Mouse (Mus musculus): ENCODE data around the gene Lztr1. TPM values are rescaled to one million over a fixed set of nuclear protein-coding genes. Genes with fewer than 3 reads are reported as not detected.
A peak's percentile ranks its signal among the peaks of the same experiment; 100 is the strongest.
"Not testable (repeated sequence)": the region's sequence is repeated elsewhere in the genome, so short reads cannot be mapped to it uniquely, and the experiment has no call there.

The Lztr1 gene
- polyA plus RNA-seq, 1 experiment: 295 TPM

- Histone ChIP-seq H3K36me3 (ENCODE audit: control insufficient read depth, insufficient read depth, low read length) (no peaks in the 10 kb centered on the region), H3K4me1 (ENCODE audit: control insufficient read depth, insufficient read depth, low read length) (peaks cover 21% of the 10 kb centered on the region; the same call in 1 of the 2 replicates), H3K27me3 (replicated peaks; ENCODE audit: control insufficient read depth, insufficient read depth, low read length) (no peaks in the 10 kb centered on the region), H3K4me3 (ENCODE audit: insufficient read depth, low read depth, low read length) (no peak overlapping the region), H3K27ac (ENCODE audit: insufficient read depth, low read depth, low read length) (no peak overlapping the region)
- TF ChIP-seq CTCF (conservative IDR thresholded peaks at IDR 0.05; ENCODE audit: insufficient read depth, insufficient read length, low read depth, low read length) (no peak), POLR2A (IDR thresholded peaks at IDR 0.05; ENCODE audit: low read depth, low read length) (peak; percentile 18)
- WGBS: 70% methylated on average over 5 of the region's 5 CpGs
- DNase-seq: peak; percentile 82
These were observed 1.4 kb upstream of the Lztr1 start for GRCm38 (mm10) chr16:17507018-17507552.

- H3K27ac ChIP-seq (ENCODE audit: insufficient read depth, low read depth, low read length): peak overlapping the region; percentile 93; the same call in 1 of the 2 replicates
- WGBS: 12% methylated on average over 3 of the region's 3 CpGs
- not testable (repeated sequence) for DNase-seq; H3K27me3 ChIP-seq (replicated peaks; ENCODE audit: control insufficient read depth, insufficient read depth, low read length); H3K36me3 ChIP-seq (ENCODE audit: control insufficient read depth, insufficient read depth, low read length)
- peaks cover 21% of the 10 kb centered on the region; the same call in 1 of the 2 replicates for H3K4me1 ChIP-seq (ENCODE audit: control insufficient read depth, insufficient read depth, low read length)
- H3K4me3 ChIP-seq (ENCODE audit: insufficient read depth, low read depth, low read length): peak overlapping the region; percentile 76
These were observed 457 bp upstream of the Lztr1 start for GRCm38 (mm10) chr16:17508031-17508430.

GRCm38 (mm10) chr16:17509240-17509597, 731 bp downstream of the Lztr1 start:
- 4% methylated on average over 9 of the region's 9 CpGs for WGBS
- peak overlapping the region; percentile 93 for H3K27ac ChIP-seq (ENCODE audit: insufficient read depth, low read depth, low read length)
- no peak for DNase-seq
- no peaks in the 10 kb centered on the region for H3K36me3 ChIP-seq (ENCODE audit: control insufficient read depth, insufficient read depth, low read length)
- TF ChIP-seq CTCF (conservative IDR thresholded peaks at IDR 0.05; ENCODE audit: insufficient read depth, insufficient read length, low read depth, low read length): no peak
- TF ChIP-seq POLR2A (IDR thresholded peaks at IDR 0.05; ENCODE audit: low read depth, low read length): no peak
- peak overlapping the region; percentile 76 for H3K4me3 ChIP-seq (ENCODE audit: insufficient read depth, low read depth, low read length)
- no peaks in the 10 kb centered on the region for H3K27me3 ChIP-seq (replicated peaks; ENCODE audit: control insufficient read depth, insufficient read depth, low read length)
- H3K4me1 ChIP-seq (ENCODE audit: control insufficient read depth, insufficient read depth, low read length): peaks cover 23% of the 10 kb centered on the region; the same call in 1 of the 2 replicates

- Histone ChIP-seq H3K27ac (ENCODE audit: insufficient read depth, low read depth, low read length) (peak overlapping the region; percentile 93), H3K4me3 (ENCODE audit: insufficient read depth, low read depth, low read length) (no peak overlapping the region), H3K36me3 (ENCODE audit: control insufficient read depth, insufficient read depth, low read length) (no peaks in the 10 kb centered on the region), H3K27me3 (replicated peaks; ENCODE audit: control insufficient read depth, insufficient read depth, low read length) (no peaks in the 10 kb centered on the region), H3K4me1 (ENCODE audit: control insufficient read depth, insufficient read depth, low read length) (peaks cover 23% of the 10 kb centered on the region; the same call in 1 of the 2 replicates)
- TF ChIP-seq POLR2A (IDR thresholded peaks at IDR 0.05; ENCODE audit: low read depth, low read length): no peak
- no peak for TF ChIP-seq CTCF (conservative IDR thresholded peaks at IDR 0.05; ENCODE audit: insufficient read depth, insufficient read length, low read depth, low read length)
- WGBS: 70% methylated on average over 2 of the region's 2 CpGs
- no peak for DNase-seq
These were observed 1.7 kb downstream of the Lztr1 start for GRCm38 (mm10) chr16:17510143-17510542.

- no peaks in the 10 kb centered on the region for H3K27me3 ChIP-seq (replicated peaks; ENCODE audit: control insufficient read depth, insufficient read depth, low read length)
- no peaks in the 10 kb centered on the region for H3K36me3 ChIP-seq (ENCODE audit: control insufficient read depth, insufficient read depth, low read length)
- peak; percentile 84 for DNase-seq
- H3K4me3 ChIP-seq (ENCODE audit: insufficient read depth, low read depth, low read length): no peak overlapping the region
- peaks cover 23% of the 10 kb centered on the region; the same call in 1 of the 2 replicates for H3K4me1 ChIP-seq (ENCODE audit: control insufficient read depth, insufficient read depth, low read length)
- 21% methylated on average over 2 of the region's 2 CpGs for WGBS
- TF ChIP-seq POLR2A (IDR thresholded peaks at IDR 0.05; ENCODE audit: low read depth, low read length): no peak
- TF ChIP-seq CTCF (conservative IDR thresholded peaks at IDR 0.05; ENCODE audit: insufficient read depth, insufficient read length, low read depth, low read length): no peak
- peak overlapping the region; percentile 93 for H3K27ac ChIP-seq (ENCODE audit: insufficient read depth, low read depth, low read length)
These were observed 2.2 kb downstream of the Lztr1 start for GRCm38 (mm10) chr16:17510686-17511085.

- no peak for TF ChIP-seq POLR2A (IDR thresholded peaks at IDR 0.05; ENCODE audit: low read depth, low read length)
- TF ChIP-seq CTCF (conservative IDR thresholded peaks at IDR 0.05; ENCODE audit: insufficient read depth, insufficient read length, low read depth, low read length): no peak
- peak; percentile 64 for DNase-seq
- Histone ChIP-seq H3K36me3 (ENCODE audit: control insufficient read depth, insufficient read depth, low read length) (no peaks in the 10 kb centered on the region), H3K27ac (ENCODE audit: insufficient read depth, low read depth, low read length) (no peak overlapping the region), H3K4me3 (ENCODE audit: insufficient read depth, low read depth, low read length) (no peak overlapping the region), H3K4me1 (ENCODE audit: control insufficient read depth, insufficient read depth, low read length) (peaks cover 23% of the 10 kb centered on the region; the same call in 1 of the 2 replicates), H3K27me3 (replicated peaks; ENCODE audit: control insufficient read depth, insufficient read depth, low read length) (no peaks in the 10 kb centered on the region)
- WGBS: 50% methylated on average over 4 of the region's 4 CpGs
These were observed 2.9 kb downstream of the Lztr1 start for GRCm38 (mm10) chr16:17511431-17511830.

GRCm38 (mm10) chr16:17518910-17519309, 10.4 kb downstream of the Lztr1 start:
- no peak for TF ChIP-seq POLR2A (IDR thresholded peaks at IDR 0.05; ENCODE audit: low read depth, low read length)
- peaks cover 5% of the 10 kb centered on the region for H3K4me1 ChIP-seq (ENCODE audit: control insufficient read depth, insufficient read depth, low read length)
- H3K27ac ChIP-seq (ENCODE audit: insufficient read depth, low read depth, low read length): no peak overlapping the region
- peak; percentile 56 for DNase-seq
- H3K4me3 ChIP-seq (ENCODE audit: insufficient read depth, low read depth, low read length): no peak overlapping the region
- 59% methylated on average over 2 of the region's 2 CpGs for WGBS
- H3K36me3 ChIP-seq (ENCODE audit: control insufficient read depth, insufficient read depth, low read length): peaks cover 12% of the 10 kb centered on the region; the same call in 1 of the 2 replicates
- no peaks in the 10 kb centered on the region for H3K27me3 ChIP-seq (replicated peaks; ENCODE audit: control insufficient read depth, insufficient read depth, low read length)
